Mouse (Mus musculus) heart, embryonic 14.5 days (tissue): Measurements from ENCODE around the gene Ric8b. TPM values are rescaled to one million over a fixed set of nuclear protein-coding genes. Genes with fewer than 3 reads are reported as not detected.

Experiments
- ATAC-seq: fragments of 200-750 bp; cut with Nextera tagmentation; 2 replicates; pipeline ENCODE4 v1.8.0; 2017; ENCODE audit warnings: low read depth, moderate TSS enrichment; ENCODE audit not compliant: insufficient number of reproducible peaks, insufficient read depth, low FRiP score
- H3K27ac ChIP-seq, 2 experiments: fragments of 200-500 bp in 1 of 2; fragments of 300-500 bp in 1 of 2; sonication (generic) in 1 of 2; replicated peaks in 1 of 2; 2 replicates each; pipeline ENCODE4 v1.5.1; 2012 to 2014; ENCODE audit warnings: low read depth in 2 of 2, low read length in 2 of 2, control low read depth in 1 of 2, mild to moderate bottlenecking in 1 of 2, mixed read lengths in 1 of 2; ENCODE audit not compliant: control insufficient read depth in 1 of 2, insufficient read depth in 1 of 2
- H3K27me3 ChIP-seq: fragments of 300-500 bp; sonication (generic); 2 replicates; pipeline ENCODE4 v1.6.1; 2014; ENCODE audit warnings: mild to moderate bottlenecking, low read length, control low read depth; ENCODE audit not compliant: control insufficient read depth, insufficient read depth
- H3K36me3 ChIP-seq: fragments of 300-500 bp; sonication (generic); 2 replicates; pipeline ENCODE4 v1.6.1; 2014; ENCODE audit warnings: mild to moderate bottlenecking, control low read depth, low read length, mixed read lengths; ENCODE audit not compliant: control insufficient read depth, insufficient read depth
- H3K4me1 ChIP-seq, 2 experiments: fragments of 200-500 bp in 1 of 2; fragments of 300-500 bp in 1 of 2; sonication (generic) in 1 of 2; 2 replicates each; pipeline ENCODE4 v1.6.1; 2012 to 2014; ENCODE audit warnings: low read length in 2 of 2, control low read depth in 1 of 2, mixed read lengths in 1 of 2; ENCODE audit not compliant: control insufficient read depth in 2 of 2, insufficient read depth in 2 of 2
- H3K4me2 ChIP-seq: fragments of 300-500 bp; sonication (generic); 2 replicates; pipeline ENCODE4 v1.6.1; 2014; ENCODE audit warnings: mild to moderate bottlenecking, low read length
- H3K4me3 ChIP-seq, 2 experiments: fragments of 200-500 bp in 1 of 2; fragments of 300-500 bp in 1 of 2; sonication (generic) in 1 of 2; 2 replicates each; pipeline ENCODE4 v1.5.1; 2012 to 2014; ENCODE audit warnings: low read length in 2 of 2, mild to moderate bottlenecking in 2 of 2, control low read depth in 1 of 2, low read depth in 1 of 2, moderate library complexity in 1 of 2; ENCODE audit not compliant: control insufficient read depth in 1 of 2, insufficient read depth in 1 of 2
- H3K9ac ChIP-seq: fragments of 300-500 bp; sonication (generic); 2 replicates; pipeline ENCODE4 v1.6.1; 2014; ENCODE audit warnings: mild to moderate bottlenecking, low read length
- H3K9me3 ChIP-seq: fragments of 300-500 bp; sonication (generic); 2 replicates; pipeline ENCODE4 v1.6.1; 2016; ENCODE audit warnings: low read length, control low read depth; ENCODE audit not compliant: control insufficient read depth
- WGBS: fragments of 180-500 bp; shearing (Covaris S2); extraction: QIAGEN DNeasy Blood & Tissue Kit; methylation state at CpG from one replicate; pipeline ENCODE4 v1.1.7; 2014; 5-methylcytosine and 5-hydroxymethylcytosine counted together
- polyA plus RNA-seq: library from polyadenylated mRNA; unstranded; fragments of >200 nt; fragmentation: Nextera tagmentation; extraction: Ambion mirVana; gene quantifications from 2 replicates; pipeline ENCODE4 v1.2.1, GENCODE M21; 2014

Gene Ric8b
- polyA plus RNA-seq, 1 experiment from 2014 or later = 17.2 TPM

DNA sequence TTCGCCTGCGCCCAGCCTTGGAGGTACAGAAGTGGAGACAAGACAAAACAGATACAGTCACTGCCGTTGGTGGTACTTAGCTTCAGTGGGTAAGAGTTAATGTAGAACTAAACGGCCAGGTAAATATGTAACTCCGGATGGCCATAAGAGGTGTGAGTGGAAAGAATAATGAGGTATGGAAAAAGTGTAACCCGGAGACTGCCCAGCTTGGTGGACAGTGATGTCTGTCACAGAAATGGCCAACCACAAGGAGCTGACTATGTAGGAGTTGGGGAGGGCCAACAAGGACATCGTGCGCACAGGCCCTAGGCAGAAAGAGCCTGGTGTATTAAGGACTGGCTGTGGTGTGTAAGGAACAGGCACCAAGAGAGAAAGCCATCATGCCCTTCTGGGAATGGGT is 30.6 kb upstream of the Ric8b start:
- Histone ChIP-seq H3K36me3 (no peaks in the 10 kb centered on the region), H3K9ac (no peak overlapping the region), H3K27ac (no peak overlapping the region), H3K4me1 (no peaks in the 10 kb centered on the region; a peak in 1 of 4 replicates), H3K27me3 (no peaks in the 10 kb centered on the region; the same call in 1 of the 2 replicates), H3K4me3 (no peak overlapping the region), H3K9me3 (no peaks in the 10 kb centered on the region), H3K4me2 (no peak overlapping the region)
- 79% methylated on average over 8 of the region's 8 CpGs for WGBS
- no peak for ATAC-seq

DNA sequence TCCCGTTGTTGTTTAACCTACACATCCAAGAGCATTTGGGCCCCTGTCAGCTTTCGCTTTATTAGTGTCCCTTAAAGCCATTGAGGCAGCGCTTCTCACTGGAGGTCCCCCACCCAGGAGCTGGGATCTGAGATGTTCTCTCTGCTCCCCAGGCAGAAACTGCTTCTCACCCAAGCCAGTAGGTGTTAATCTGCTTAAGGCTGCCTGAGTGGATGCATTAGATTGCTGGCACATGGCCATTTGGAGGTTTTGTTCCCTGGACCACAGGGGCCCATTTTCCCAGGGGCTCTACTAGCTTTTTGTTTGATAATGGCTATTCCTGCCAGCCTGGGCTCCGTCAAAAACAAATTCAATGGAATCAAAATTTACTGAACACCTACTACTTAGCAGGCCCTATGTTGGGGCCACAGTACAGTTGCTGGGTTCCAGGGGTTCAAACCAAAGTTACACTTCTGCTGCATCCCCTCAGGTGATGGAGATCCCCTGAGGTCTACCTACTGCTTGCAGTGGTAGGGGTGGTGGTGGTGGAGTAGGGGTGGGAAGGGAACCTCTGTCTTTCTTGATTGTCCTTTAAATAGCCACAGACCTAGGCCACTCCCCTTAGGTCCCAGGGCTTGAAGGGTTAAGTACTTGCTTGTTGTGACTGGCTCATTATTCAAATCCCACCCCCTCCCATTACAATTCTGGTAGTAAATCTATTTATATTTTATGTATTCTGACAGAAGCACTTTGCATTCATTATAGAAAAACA is 28.1 kb upstream of the Ric8b start:
- no peak for ATAC-seq
- Histone ChIP-seq H3K27ac (no peak overlapping the region), H3K9me3 (no peaks in the 10 kb centered on the region), H3K27me3 (no peaks in the 10 kb centered on the region; the same call in 1 of the 2 replicates), H3K4me3 (no peak overlapping the region), H3K4me1 (no peaks in the 10 kb centered on the region; a peak in 1 of 4 replicates), H3K36me3 (no peaks in the 10 kb centered on the region), H3K4me2 (no peak overlapping the region), H3K9ac (no peak overlapping the region)
- 49% methylated on average over 4 of the region's 4 CpGs for WGBS

DNA sequence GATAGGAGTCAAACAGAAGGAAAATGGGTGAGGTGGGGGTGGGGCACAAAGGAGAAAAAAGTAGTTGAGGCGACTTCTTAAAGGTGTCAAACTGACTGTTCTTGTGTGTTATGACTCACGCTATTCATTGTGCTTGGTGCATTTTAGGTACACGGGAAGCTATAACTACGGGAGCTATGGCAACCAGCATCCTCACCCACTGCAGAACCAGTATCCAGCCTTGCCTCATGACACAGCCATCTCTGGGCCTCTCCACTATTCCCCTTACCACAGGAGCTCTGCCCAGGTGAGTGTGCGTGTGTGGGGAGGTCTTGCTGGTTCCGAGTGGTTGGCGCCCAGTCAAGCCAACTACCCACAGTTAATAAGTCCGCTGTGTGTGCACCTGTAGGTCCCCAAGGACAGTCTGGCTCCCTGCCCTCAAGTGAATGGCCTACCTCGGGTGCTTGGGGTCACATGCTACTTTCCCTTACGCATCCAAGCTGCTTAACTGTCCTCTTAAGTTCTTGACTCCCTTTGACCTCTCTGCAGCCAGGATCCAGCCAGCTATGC is 21.5 kb upstream of the Ric8b start:
- WGBS = 85% methylated on average over 10 of the region's 10 CpGs
- H3K27me3 ChIP-seq = no peaks in the 10 kb centered on the region
- ATAC-seq = no peak
- H3K9me3 ChIP-seq = no peaks in the 10 kb centered on the region
- no peak overlapping the region for H3K4me3 ChIP-seq
- H3K36me3 ChIP-seq = no peaks in the 10 kb centered on the region
- H3K27ac ChIP-seq = no peak overlapping the region
- no peak overlapping the region for H3K4me2 ChIP-seq
- peaks cover 8 to 9% of the 10 kb centered on the region in 2 experiments; a peak in 3 of 4 replicates for H3K4me1 ChIP-seq
- H3K9ac ChIP-seq = no peak overlapping the region

DNA sequence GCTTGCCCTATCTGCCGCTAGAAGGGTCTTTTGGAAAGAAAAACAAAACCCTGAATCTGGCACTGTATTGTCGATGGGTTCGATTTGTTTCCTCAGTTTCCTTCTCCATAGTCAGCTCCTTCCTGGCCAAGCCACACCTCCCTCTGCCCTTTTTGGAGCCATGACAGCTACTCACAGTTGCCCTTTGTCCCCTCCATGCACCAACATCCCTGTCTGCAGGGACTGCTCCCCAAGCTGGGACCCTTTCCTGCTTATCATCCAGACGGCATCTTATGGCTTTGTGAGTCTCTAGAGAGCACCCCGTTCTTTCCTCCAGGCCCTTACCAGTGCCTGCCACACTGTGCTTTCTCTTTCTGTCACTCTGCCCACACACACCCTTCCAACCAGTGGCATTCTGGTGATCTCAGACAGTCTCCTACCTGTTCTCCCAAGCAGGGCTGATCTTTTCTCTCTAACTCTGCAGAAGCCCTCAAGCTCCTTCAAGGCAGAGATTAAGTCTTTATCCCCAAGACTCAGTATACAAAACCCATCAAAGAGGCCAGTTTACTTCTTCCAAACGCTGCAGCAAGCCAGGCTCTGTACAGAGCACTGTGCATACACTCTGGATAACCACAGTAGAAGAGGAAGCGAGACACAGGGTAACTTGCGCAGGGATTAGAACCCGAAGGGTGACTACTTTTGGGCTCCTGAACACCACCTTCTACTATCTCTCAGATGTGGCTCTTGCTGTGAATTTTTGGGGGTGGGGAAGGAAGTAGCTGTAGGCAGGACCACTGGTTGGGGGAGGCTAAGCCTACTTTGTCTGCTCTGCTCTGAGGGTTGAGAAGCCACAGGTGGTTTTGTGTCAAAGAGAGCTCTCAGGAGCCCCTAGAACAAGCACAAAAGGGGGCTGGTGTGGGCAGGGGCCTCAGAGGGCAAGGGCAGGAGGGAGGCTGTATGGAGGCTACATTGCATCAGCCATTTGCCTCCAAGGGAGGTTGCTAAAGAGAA is 20.2 kb upstream of the Ric8b start:
- no peak overlapping the region for H3K9ac ChIP-seq
- no peak overlapping the region for H3K27ac ChIP-seq
- no peak overlapping the region for H3K4me3 ChIP-seq
- H3K4me2 ChIP-seq = no peak overlapping the region
- H3K36me3 ChIP-seq = no peaks in the 10 kb centered on the region
- H3K27me3 ChIP-seq = no peaks in the 10 kb centered on the region
- WGBS = 55% methylated on average over 9 of the region's 9 CpGs
- H3K9me3 ChIP-seq = no peaks in the 10 kb centered on the region
- ATAC-seq = no peak
- H3K4me1 ChIP-seq = peaks cover 15 to 17% of the 10 kb centered on the region in 2 experiments; a peak in 3 of 4 replicates

DNA sequence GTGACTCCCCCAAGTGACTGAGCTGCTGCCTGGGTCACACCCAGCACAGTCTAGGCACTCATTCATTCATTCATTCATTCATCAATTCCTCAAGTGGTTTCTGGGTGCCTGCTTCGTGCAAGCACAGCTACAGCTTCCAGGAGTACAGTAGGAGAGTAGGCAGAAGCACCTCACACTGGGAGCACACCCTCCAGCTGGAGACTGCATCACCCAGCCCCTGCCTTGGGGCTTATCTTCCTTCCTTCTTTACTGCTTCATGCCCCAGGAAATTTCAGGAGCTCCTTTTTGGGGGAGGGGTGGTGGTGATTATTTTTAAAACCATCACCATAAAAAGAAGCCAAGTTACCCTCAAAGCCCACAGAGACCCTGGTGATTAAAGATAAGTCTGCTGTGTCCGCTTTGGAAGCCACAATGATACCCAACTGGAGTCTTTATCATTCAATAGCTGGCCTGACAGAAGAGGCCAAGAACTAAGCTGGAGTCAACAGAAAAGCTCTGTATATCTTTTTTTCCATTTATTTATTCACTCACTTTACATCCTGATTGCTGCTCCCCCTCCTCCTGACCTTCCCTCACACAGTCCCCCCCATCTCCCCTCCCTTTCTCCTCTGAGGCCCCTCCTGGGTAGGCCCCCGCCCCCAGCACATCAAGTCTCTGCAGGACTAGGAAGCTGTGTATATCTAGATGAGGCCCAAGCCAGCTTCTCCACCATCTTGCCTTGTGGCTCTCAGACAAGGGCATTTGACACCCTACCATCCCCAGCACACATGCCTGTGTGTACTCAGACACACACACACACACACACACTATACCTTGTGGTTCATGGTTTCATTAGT is 19.1 kb upstream of the Ric8b start:
- Histone ChIP-seq H3K9me3 (no peaks in the 10 kb centered on the region), H3K9ac (no peak overlapping the region), H3K4me1 (peaks cover 20 to 22% of the 10 kb centered on the region in 2 experiments; a peak in 3 of 4 replicates), H3K36me3 (no peaks in the 10 kb centered on the region), H3K4me3 (no peak overlapping the region), H3K27me3 (no peaks in the 10 kb centered on the region), H3K27ac (no peak overlapping the region), H3K4me2 (no peak overlapping the region)
- 66% methylated on average over 3 of the region's 3 CpGs for WGBS
- no peak for ATAC-seq

DNA sequence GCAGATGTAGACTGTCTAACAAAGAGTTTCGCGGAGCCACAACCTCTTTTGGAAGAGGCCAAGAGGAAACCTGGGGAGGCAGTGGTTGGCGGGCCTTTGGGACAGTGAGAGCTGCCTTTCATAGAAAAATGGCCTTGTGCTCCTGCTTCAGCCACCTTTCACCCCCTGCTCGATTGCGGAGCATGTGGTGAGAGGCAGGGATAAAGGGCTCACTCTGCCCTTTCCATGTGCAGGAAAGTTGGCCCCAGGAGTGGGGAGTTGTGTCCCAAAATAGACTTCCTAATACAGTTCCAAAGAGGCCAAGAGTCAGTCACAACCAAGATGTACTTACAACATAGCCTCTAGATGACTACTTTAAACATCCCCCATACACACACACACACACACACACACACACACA is 15.7 kb upstream of the Ric8b start:
- H3K4me1 ChIP-seq = peaks cover 26 to 28% of the 10 kb centered on the region in 2 experiments
- WGBS = 62% methylated on average over 5 of the region's 5 CpGs
- no peaks in the 10 kb centered on the region for H3K27me3 ChIP-seq
- H3K9ac ChIP-seq = no peak overlapping the region
- H3K9me3 ChIP-seq = no peaks in the 10 kb centered on the region
- no peak overlapping the region for H3K4me2 ChIP-seq
- H3K36me3 ChIP-seq = no peaks in the 10 kb centered on the region
- H3K27ac ChIP-seq = no peak overlapping the region
- ATAC-seq = no peak
- H3K4me3 ChIP-seq = no peak overlapping the region

DNA sequence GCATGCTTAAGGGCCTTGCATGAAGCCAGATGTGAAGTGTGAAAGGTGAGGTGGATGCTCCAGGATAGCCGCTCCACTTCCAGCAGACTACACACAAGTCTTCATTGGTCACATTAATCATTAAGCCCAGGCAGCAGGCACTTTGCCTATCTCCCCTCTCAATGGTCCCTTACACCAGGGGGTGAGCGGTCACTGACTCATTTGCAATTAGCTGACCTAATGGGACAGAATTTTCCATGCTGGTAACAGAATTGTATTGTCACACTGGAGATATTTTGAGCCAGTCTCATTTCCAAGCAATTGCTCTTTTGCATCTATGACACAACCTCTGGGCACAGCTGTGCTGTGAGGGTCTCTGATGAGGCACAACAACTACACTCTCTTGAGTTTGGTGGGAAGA is 15.2 kb upstream of the Ric8b start:
- no peak overlapping the region for H3K4me2 ChIP-seq
- H3K4me1 ChIP-seq = peaks cover 26 to 28% of the 10 kb centered on the region in 2 experiments
- H3K27me3 ChIP-seq = no peaks in the 10 kb centered on the region
- 64% methylated on average over 2 of the region's 2 CpGs for WGBS
- H3K27ac ChIP-seq = no peak overlapping the region
- H3K4me3 ChIP-seq = no peak overlapping the region
- H3K9ac ChIP-seq = no peak overlapping the region
- H3K9me3 ChIP-seq = no peaks in the 10 kb centered on the region
- ATAC-seq = no peak
- H3K36me3 ChIP-seq = no peaks in the 10 kb centered on the region
